Mouse (Mus musculus): Measurements from ENCODE around the gene Umad1. TPM values are rescaled to one million over a fixed set of nuclear protein-coding genes. Genes with fewer than 3 reads are reported as not detected.
"Not testable (repeated sequence)": the region's sequence is repeated elsewhere in the genome, so short reads cannot be mapped to it uniquely, and the experiment has no call there.

Gene Umad1
- polyA plus RNA-seq, 1 experiment from 2014 or later, result 28.3 TPM

DNA sequence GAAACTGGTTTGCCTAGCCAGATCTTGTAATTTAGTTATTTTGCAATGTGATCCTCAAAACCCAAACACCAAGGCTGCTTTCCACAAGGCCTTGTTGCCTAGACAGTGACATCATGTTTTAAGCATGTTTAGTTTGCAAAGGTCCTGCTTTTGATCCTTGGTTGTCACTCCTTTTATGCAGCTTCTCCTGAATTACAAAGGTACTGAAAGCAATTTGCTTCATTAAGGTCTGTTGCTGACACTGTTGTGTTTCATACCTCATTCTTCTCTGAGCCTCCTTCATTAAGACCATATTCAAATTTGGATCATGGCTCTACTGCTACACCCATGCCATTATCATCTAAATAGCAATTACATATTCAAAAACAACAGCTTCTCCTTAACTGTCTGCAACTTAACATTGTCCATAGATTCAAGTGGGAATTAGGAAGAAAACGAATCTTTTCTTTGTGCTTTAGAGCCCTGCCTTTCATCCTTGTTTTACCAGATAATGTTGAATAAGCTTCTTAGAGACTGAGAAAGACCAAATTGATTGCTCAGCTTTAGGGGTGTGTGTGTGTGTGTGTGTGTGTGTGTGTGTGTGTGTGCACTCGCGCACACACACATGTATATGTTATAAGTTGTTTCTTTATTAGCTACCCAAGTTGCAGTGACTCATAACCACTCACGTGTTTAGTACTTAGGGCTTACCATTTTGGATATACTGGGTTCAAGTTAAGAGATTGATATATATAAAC is 35.1 kb downstream of the Umad1 start:
- Histone ChIP-seq H3K4me3 (ENCODE audit: low read depth, low read length) (no peak overlapping the region), H3K4me2 (replicated peaks; ENCODE audit: low read depth, low read length) (no peak overlapping the region), H3K36me3 (ENCODE audit: control insufficient read depth, insufficient read depth, low read length) (no peaks in the 10 kb centered on the region), H3K27ac (ENCODE audit: low read length) (no peak overlapping the region), H3K27me3 (ENCODE audit: control insufficient read depth, insufficient read depth, low read length) (no peaks in the 10 kb centered on the region), H3K4me1 (ENCODE audit: control insufficient read depth, insufficient read depth, low read length) (no peaks in the 10 kb centered on the region), H3K9ac (replicated peaks; ENCODE audit: low read depth, low read length) (no peak overlapping the region), H3K9me3 (ENCODE audit: control insufficient read depth, low read depth, low read length) (no peaks in the 10 kb centered on the region)
- ATAC-seq (ENCODE audit: insufficient number of reproducible peaks, insufficient read depth, low FRiP score, low read depth), result no peak
- WGBS, result 74% methylated on average over 4 of the region's 4 CpGs

DNA sequence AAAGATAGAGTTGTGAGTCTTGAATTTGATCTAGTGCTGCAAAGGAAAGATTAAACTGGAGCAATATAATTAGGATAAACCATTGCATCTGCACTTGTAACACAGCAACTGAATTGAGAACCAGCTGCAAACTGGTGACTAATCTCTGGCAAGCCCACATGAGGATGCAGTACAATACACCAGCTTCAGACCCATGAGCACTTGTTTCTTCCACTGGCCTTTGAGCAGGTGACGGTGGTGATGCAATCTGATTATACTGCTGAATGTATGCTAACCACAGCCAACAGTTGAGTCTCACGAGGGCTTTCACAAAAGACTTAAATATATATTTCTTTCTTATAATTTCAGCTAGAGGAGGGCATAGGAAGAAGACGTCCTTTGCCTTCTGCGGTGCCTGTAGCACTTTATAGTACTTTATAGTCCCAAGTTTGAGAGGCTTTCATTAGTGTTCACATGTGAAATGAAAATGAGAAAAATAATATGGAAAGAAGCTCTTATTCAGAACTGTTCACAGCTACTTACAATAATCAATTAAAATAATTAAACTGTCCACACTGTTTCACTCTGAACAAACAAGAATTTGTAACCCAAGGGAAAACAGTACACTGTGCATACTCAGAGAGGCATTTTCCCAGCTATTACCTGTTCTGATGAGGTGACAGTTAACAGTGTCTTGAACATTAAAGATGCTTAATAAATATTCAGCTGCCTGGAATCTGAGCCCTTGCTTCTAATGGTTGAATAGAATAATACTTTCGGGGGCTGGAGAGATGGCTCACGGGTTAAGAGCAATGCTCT is 40.2 kb downstream of the Umad1 start:
- ATAC-seq (ENCODE audit: insufficient number of reproducible peaks, insufficient read depth, low FRiP score, low read depth), result no peak
- Histone ChIP-seq H3K36me3 (ENCODE audit: control insufficient read depth, insufficient read depth, low read length) (no peaks in the 10 kb centered on the region), H3K4me2 (replicated peaks; ENCODE audit: low read depth, low read length) (no peak overlapping the region), H3K9ac (replicated peaks; ENCODE audit: low read depth, low read length) (no peak overlapping the region), H3K4me1 (ENCODE audit: control insufficient read depth, insufficient read depth, low read length) (no peaks in the 10 kb centered on the region), H3K27me3 (ENCODE audit: control insufficient read depth, insufficient read depth, low read length) (no peaks in the 10 kb centered on the region), H3K4me3 (ENCODE audit: low read depth, low read length) (no peak overlapping the region), H3K9me3 (ENCODE audit: control insufficient read depth, low read depth, low read length) (no peaks in the 10 kb centered on the region), H3K27ac (ENCODE audit: low read length) (no peak overlapping the region)
- 88% methylated on average over 6 of the region's 6 CpGs for WGBS

DNA sequence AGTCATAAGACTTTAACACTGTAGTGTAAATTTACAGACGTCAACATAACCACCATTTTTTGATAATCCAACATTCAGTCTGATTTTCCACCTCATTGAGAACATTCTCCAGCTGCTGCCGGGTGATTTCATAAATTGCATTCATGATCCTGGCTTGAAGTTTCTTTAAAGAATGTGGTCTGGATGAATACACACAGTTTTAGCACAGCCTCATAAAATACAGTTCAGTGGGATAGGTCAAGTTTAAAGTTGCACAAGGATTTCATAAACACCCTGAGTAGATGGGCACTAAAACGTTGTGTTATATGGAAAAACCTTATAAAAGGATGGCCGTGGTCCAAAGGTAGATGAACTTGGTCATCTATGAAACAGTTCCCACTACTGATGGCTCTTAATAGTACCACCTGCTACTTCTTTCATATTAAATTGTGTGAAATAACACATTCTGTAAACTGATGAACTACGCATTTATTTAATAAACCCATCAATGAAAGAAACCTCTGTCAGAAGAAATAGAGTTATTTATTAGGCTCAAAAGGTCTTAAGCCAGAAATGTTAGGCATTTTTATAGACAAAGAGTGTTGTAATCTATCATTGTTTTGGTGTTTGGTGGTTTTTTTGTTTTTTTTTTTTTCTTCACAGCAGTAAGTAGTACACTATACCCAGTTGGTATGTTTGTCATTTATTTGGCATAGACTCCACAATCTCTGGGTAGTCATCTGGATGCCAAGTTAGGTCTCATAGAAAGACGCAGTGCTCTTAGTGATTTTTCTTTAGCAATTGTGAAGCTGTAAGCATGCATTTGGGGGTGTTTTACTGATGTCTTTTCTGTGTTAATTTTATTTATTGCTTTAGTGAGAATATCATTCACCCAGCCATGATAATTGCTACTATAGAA is 49.0 kb downstream of the Umad1 start:
- 65% methylated on average over 6 of the region's 6 CpGs for WGBS

DNA sequence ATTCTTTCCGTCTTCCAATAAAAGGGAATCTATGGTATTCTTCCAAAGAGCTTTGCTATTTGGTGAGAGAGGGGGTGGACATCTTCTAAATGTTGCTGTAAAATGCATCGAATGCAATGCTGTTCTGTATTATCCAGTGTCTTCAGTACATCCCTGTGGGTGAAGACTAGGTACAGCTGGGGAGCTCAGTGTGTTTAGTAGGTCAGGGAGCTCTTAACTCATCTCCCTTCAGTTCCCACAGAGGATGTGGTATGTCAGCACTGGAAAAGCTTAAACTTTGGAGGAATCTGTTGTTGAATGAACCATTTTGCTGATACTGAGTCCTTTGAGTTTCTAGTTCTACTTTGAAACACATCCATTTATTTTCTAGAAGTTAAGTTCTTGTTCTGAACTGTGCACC is 53.5 kb downstream of the Umad1 start:
- WGBS, result 92% methylated on average over 2 of the region's 2 CpGs
- H3K4me2 ChIP-seq (replicated peaks; ENCODE audit: low read depth, low read length), result no peak overlapping the region

More for the DNA sequence above, 49.0 kb downstream of the Umad1 start:
- H3K4me2 ChIP-seq (replicated peaks; ENCODE audit: low read depth, low read length), result no peak overlapping the region
- H3K9me3 ChIP-seq (ENCODE audit: control insufficient read depth, low read depth, low read length), result no peaks in the 10 kb centered on the region
- H3K27ac ChIP-seq (ENCODE audit: low read length), result no peak overlapping the region
- ATAC-seq (ENCODE audit: insufficient number of reproducible peaks, insufficient read depth, low FRiP score, low read depth), result no peak
- H3K9ac ChIP-seq (replicated peaks; ENCODE audit: low read depth, low read length), result no peak overlapping the region
- no peaks in the 10 kb centered on the region for H3K4me1 ChIP-seq (ENCODE audit: control insufficient read depth, insufficient read depth, low read length)
- H3K36me3 ChIP-seq (ENCODE audit: control insufficient read depth, insufficient read depth, low read length), result no peaks in the 10 kb centered on the region
- no peak overlapping the region for H3K4me3 ChIP-seq (ENCODE audit: low read depth, low read length)
- no peaks in the 10 kb centered on the region for H3K27me3 ChIP-seq (ENCODE audit: control insufficient read depth, insufficient read depth, low read length)

DNA sequence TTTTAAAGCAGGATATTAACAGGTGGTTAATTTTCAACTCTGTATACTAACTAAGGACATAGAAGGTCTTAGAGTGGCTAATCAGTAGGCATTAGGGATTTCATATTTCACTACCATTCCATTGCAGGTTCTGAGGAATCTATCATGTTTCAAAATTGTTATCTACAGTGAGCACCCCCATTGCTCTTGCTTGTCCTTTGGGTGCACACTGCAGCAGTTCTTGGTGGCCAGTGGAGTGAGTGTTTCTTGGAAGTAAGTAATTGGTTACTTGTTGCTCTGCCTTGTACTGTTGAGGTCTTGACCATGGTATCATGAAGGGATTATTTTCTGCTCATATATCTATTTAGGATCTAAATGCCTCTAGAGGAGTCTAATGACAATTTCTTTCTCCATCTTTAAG is 57.1 kb downstream of the Umad1 start:
- H3K9me3 ChIP-seq (ENCODE audit: control insufficient read depth, low read depth, low read length), result no peaks in the 10 kb centered on the region
- H3K9ac ChIP-seq (replicated peaks; ENCODE audit: low read depth, low read length), result no peak overlapping the region
- H3K36me3 ChIP-seq (ENCODE audit: control insufficient read depth, insufficient read depth, low read length), result no peaks in the 10 kb centered on the region
- no peak overlapping the region for H3K4me2 ChIP-seq (replicated peaks; ENCODE audit: low read depth, low read length)
- no peaks in the 10 kb centered on the region for H3K27me3 ChIP-seq (ENCODE audit: control insufficient read depth, insufficient read depth, low read length)
- no peak overlapping the region for H3K27ac ChIP-seq (ENCODE audit: low read length)
- no peak for ATAC-seq (ENCODE audit: insufficient number of reproducible peaks, insufficient read depth, low FRiP score, low read depth)
- no peak overlapping the region for H3K4me3 ChIP-seq (ENCODE audit: low read depth, low read length)
- H3K4me1 ChIP-seq (ENCODE audit: control insufficient read depth, insufficient read depth, low read length), result no peaks in the 10 kb centered on the region

More for the DNA sequence above, 53.5 kb downstream of the Umad1 start:
- H3K27me3 ChIP-seq (ENCODE audit: control insufficient read depth, insufficient read depth, low read length), result no peaks in the 10 kb centered on the region
- no peaks in the 10 kb centered on the region for H3K9me3 ChIP-seq (ENCODE audit: control insufficient read depth, low read depth, low read length)
- H3K4me3 ChIP-seq (ENCODE audit: low read depth, low read length), result no peak overlapping the region
- no peaks in the 10 kb centered on the region for H3K36me3 ChIP-seq (ENCODE audit: control insufficient read depth, insufficient read depth, low read length)
- H3K9ac ChIP-seq (replicated peaks; ENCODE audit: low read depth, low read length), result no peak overlapping the region
- no peaks in the 10 kb centered on the region for H3K4me1 ChIP-seq (ENCODE audit: control insufficient read depth, insufficient read depth, low read length)
- no peak for ATAC-seq (ENCODE audit: insufficient number of reproducible peaks, insufficient read depth, low FRiP score, low read depth)
- H3K27ac ChIP-seq (ENCODE audit: low read length), result no peak overlapping the region

DNA sequence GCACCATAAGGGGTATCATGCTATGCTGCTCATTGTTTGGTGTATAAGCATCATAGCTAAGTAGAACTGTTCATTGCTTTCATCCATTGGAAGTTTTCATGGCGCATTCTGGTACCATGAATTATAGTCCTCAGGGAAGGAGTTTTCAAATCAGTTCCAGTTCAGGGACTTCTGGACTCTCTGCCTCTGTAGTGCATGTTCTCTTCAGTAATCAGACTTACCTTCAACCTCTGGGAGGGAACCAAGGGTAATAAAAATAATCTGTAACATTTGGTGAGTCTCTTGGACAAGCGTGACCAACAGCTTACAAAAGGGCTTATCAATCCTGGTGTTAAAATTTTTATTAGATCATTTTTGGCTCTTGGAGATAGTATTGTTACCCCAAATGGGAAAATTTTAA is 60.5 kb downstream of the Umad1 start:
- ATAC-seq (ENCODE audit: insufficient number of reproducible peaks, insufficient read depth, low FRiP score, low read depth), result no peak
- Histone ChIP-seq H3K4me3 (ENCODE audit: low read depth, low read length) (no peak overlapping the region), H3K9ac (replicated peaks; ENCODE audit: low read depth, low read length) (no peak overlapping the region), H3K4me2 (replicated peaks; ENCODE audit: low read depth, low read length) (no peak overlapping the region), H3K36me3 (ENCODE audit: control insufficient read depth, insufficient read depth, low read length) (no peaks in the 10 kb centered on the region), H3K27ac (ENCODE audit: low read length) (no peak overlapping the region), H3K27me3 (ENCODE audit: control insufficient read depth, insufficient read depth, low read length) (no peaks in the 10 kb centered on the region), H3K9me3 (ENCODE audit: control insufficient read depth, low read depth, low read length) (no peaks in the 10 kb centered on the region), H3K4me1 (ENCODE audit: control insufficient read depth, insufficient read depth, low read length) (no peaks in the 10 kb centered on the region)
- WGBS, result 93% methylated on average over 2 of the region's 2 CpGs

DNA sequence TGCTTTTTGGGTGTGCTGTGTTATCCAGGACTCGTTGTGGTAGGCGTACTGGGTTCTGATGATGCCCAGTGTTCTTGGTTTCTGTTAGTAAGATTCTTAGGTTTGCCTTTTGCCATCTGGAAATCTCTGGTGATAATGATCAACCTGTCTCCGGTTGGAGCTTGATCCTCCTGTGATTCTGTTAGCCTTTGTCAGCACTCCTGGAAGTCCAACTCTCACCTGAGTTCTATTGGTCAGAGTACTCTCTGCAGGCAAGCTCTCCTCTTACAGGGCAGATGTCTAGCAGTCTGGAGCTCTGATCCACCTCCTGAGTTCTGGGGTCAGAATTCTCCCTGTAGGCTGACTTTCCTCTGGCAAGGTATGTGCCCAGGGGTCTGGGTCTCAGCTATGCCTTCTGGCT is 72.4 kb downstream of the Umad1 start:
- WGBS, result 94% methylated on average over 3 of the region's 3 CpGs
- H3K9me3 ChIP-seq (ENCODE audit: control insufficient read depth, low read depth, low read length); H3K4me1 ChIP-seq (ENCODE audit: control insufficient read depth, insufficient read depth, low read length); H3K4me3 ChIP-seq (ENCODE audit: low read depth, low read length); H3K4me2 ChIP-seq (replicated peaks; ENCODE audit: low read depth, low read length); H3K36me3 ChIP-seq (ENCODE audit: control insufficient read depth, insufficient read depth, low read length); H3K9ac ChIP-seq (replicated peaks; ENCODE audit: low read depth, low read length); ATAC-seq (ENCODE audit: insufficient number of reproducible peaks, insufficient read depth, low FRiP score, low read depth); H3K27ac ChIP-seq (ENCODE audit: low read length); H3K27me3 ChIP-seq (ENCODE audit: control insufficient read depth, insufficient read depth, low read length): not testable (repeated sequence)

DNA sequence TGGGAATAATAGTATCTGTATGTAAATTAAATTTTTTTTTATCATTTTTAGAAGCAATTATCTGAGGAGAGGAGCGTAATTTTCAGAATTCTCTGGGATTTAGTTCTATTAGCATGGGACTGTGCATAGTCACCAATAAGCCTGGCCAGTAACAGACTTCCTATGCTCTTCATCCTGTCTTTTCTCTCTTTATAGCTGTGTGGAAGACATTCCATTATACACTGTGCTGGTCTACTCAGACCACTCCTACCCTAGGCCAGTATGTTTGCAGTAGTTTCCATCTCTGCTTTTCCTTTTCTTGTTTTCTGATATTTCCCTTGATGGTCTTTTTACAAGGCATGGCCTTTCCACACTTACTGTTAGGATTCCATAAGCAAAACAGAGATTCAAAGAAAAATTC is 74.3 kb downstream of the Umad1 start:
- 100% methylated on average over 1 of the region's 1 CpGs for WGBS
- Histone ChIP-seq H3K27me3 (ENCODE audit: control insufficient read depth, insufficient read depth, low read length) (no peaks in the 10 kb centered on the region), H3K36me3 (ENCODE audit: control insufficient read depth, insufficient read depth, low read length) (no peaks in the 10 kb centered on the region), H3K9ac (replicated peaks; ENCODE audit: low read depth, low read length) (no peak overlapping the region), H3K4me2 (replicated peaks; ENCODE audit: low read depth, low read length) (no peak overlapping the region), H3K4me3 (ENCODE audit: low read depth, low read length) (no peak overlapping the region), H3K27ac (ENCODE audit: low read length) (no peak overlapping the region), H3K4me1 (ENCODE audit: control insufficient read depth, insufficient read depth, low read length) (no peaks in the 10 kb centered on the region), H3K9me3 (ENCODE audit: control insufficient read depth, low read depth, low read length) (no peaks in the 10 kb centered on the region)
- no peak for ATAC-seq (ENCODE audit: insufficient number of reproducible peaks, insufficient read depth, low FRiP score, low read depth)

Measured in stomach, embryonic 14.5 days (tissue).